Mouse (Mus musculus) heart, embryonic 11.5 days (tissue): ENCODE results near the gene Cmss1. TPM values are rescaled to one million over a fixed set of nuclear protein-coding genes. Genes with fewer than 3 reads are reported as not detected.

Experiments used
- ATAC-seq: fragments of 200-750 bp; cut with Nextera tagmentation; replicated peaks from 2 replicates; pipeline ENCODE4 v1.8.0; 2017; ENCODE audit warnings: moderate library complexity; ENCODE audit not compliant: insufficient number of reproducible peaks, low FRiP score, low TSS enrichment
- H3K27ac ChIP-seq: fragments of 300-500 bp; sonication (generic); 2 replicates; pipeline ENCODE4 v1.5.1; 2014; ENCODE audit warnings: mild to moderate bottlenecking, low read depth, low read length
- H3K27me3 ChIP-seq: fragments of 300-500 bp; sonication (generic); 2 replicates; pipeline ENCODE4 v1.6.1; 2014; ENCODE audit warnings: mild to moderate bottlenecking, low read length, mixed read lengths; ENCODE audit not compliant: control insufficient read depth, insufficient read depth
- H3K36me3 ChIP-seq: fragments of 300-500 bp; sonication (generic); 2 replicates; pipeline ENCODE4 v1.6.1; 2014; ENCODE audit warnings: mild to moderate bottlenecking, low read length, moderate library complexity, mixed read lengths; ENCODE audit not compliant: control insufficient read depth, insufficient read depth
- H3K4me1 ChIP-seq: fragments of 300-500 bp; sonication (generic); 2 replicates; pipeline ENCODE4 v1.6.1; 2014; ENCODE audit warnings: low read length; ENCODE audit not compliant: control insufficient read depth, insufficient read depth
- H3K4me2 ChIP-seq: fragments of 300-500 bp; sonication (generic); 2 replicates; pipeline ENCODE4 v1.6.1; 2014; ENCODE audit warnings: mild to moderate bottlenecking, moderate library complexity
- H3K4me3 ChIP-seq: fragments of 300-500 bp; sonication (generic); 2 replicates; pipeline ENCODE4 v1.5.1; 2014; ENCODE audit warnings: low read depth, low read length
- H3K9ac ChIP-seq: fragments of 300-500 bp; sonication (generic); 2 replicates; pipeline ENCODE4 v1.6.1; 2014; ENCODE audit warnings: mild to moderate bottlenecking, low read depth, low read length, moderate library complexity
- H3K9me3 ChIP-seq: fragments of 300-500 bp; sonication (generic); replicated peaks from 2 replicates; pipeline ENCODE4 v1.6.1; 2016; ENCODE audit warnings: low read length; ENCODE audit not compliant: control insufficient read depth
- WGBS: fragments of 180-500 bp; shearing (Covaris S2); extraction: QIAGEN DNeasy Blood & Tissue Kit; methylation state at CpG from one replicate; pipeline ENCODE4 v1.1.7; 2014; ENCODE audit not compliant: insufficient replicate concordance; 5-methylcytosine and 5-hydroxymethylcytosine counted together
- polyA plus RNA-seq: library from polyadenylated mRNA; unstranded; fragments of >200 nt; fragmentation: Nextera tagmentation; extraction: Ambion mirVana; gene quantifications from 2 replicates; pipeline ENCODE4 v1.2.1, GENCODE M21; 2014

Gene Cmss1
- polyA plus RNA-seq, 1 experiment from 2014 or later, result 36.6 TPM

GRCm38 (mm10) chr16:57269751-57270150 is 336.9 kb downstream of the Cmss1 start:
- 89% methylated on average over 13 of the region's 13 CpGs for WGBS
- no peak for ATAC-seq

GRCm38 (mm10) chr16:57268058-57268841 is 338.4 kb downstream of the Cmss1 start:
- Histone ChIP-seq H3K4me2 (no peak overlapping the region), H3K9ac (no peak overlapping the region), H3K27ac (no peak overlapping the region), H3K9me3 (no peaks in the 10 kb centered on the region), H3K27me3 (no peaks in the 10 kb centered on the region), H3K4me1 (0 out of 2 replicates have a peak, but pooled peaks cover 3% of the 10 kb centered on the region), H3K4me3 (no peak overlapping the region), H3K36me3 (no peaks in the 10 kb centered on the region)
- ATAC-seq, result no peak
- WGBS, result 83% methylated on average over 14 of the region's 14 CpGs

More at GRCm38 (mm10) chr16:57269751-57270150, 336.9 kb downstream of the Cmss1 start:
- 0 out of 2 replicates have a peak, but pooled peaks cover 3% of the 10 kb centered on the region for H3K4me1 ChIP-seq
- no peaks in the 10 kb centered on the region for H3K27me3 ChIP-seq
- H3K9ac ChIP-seq, result no peak overlapping the region
- H3K9me3 ChIP-seq, result no peaks in the 10 kb centered on the region
- no peak overlapping the region for H3K4me3 ChIP-seq
- no peak overlapping the region for H3K4me2 ChIP-seq
- no peaks in the 10 kb centered on the region for H3K36me3 ChIP-seq
- H3K27ac ChIP-seq, result no peak overlapping the region

GRCm38 (mm10) chr16:57267068-57267467 is 339.6 kb downstream of the Cmss1 start:
- WGBS, result 7% methylated on average over 1 of the region's 1 CpGs
- H3K9ac ChIP-seq, result no peak overlapping the region
- H3K36me3 ChIP-seq, result no peaks in the 10 kb centered on the region
- H3K27me3 ChIP-seq, result no peaks in the 10 kb centered on the region
- no peak overlapping the region for H3K4me3 ChIP-seq
- no peak for ATAC-seq
- no peaks in the 10 kb centered on the region for H3K9me3 ChIP-seq
- 0 out of 2 replicates have a peak, but pooled peaks cover 3% of the 10 kb centered on the region for H3K4me1 ChIP-seq
- H3K4me2 ChIP-seq, result no peak overlapping the region
- no peak overlapping the region for H3K27ac ChIP-seq

- H3K4me3 ChIP-seq, result no peak overlapping the region
- no peaks in the 10 kb centered on the region for H3K27me3 ChIP-seq
- no peak for ATAC-seq
- no peaks in the 10 kb centered on the region for H3K9me3 ChIP-seq
- WGBS, result 81% methylated on average over 10 of the region's 10 CpGs
- no peak overlapping the region for H3K9ac ChIP-seq
- no peaks in the 10 kb centered on the region for H3K36me3 ChIP-seq
- no peak overlapping the region for H3K27ac ChIP-seq
- H3K4me2 ChIP-seq, result no peak overlapping the region
- H3K4me1 ChIP-seq, result no peaks in the 10 kb centered on the region
Measured at GRCm38 (mm10) chr16:57260152-57260551, 346.5 kb downstream of the Cmss1 start.

GRCm38 (mm10) chr16:57259356-57260083 is 347.1 kb downstream of the Cmss1 start:
- WGBS, result 84% methylated on average over 13 of the region's 13 CpGs
- Histone ChIP-seq H3K4me3 (no peak overlapping the region), H3K4me2 (no peak overlapping the region), H3K27ac (no peak overlapping the region), H3K4me1 (no peaks in the 10 kb centered on the region), H3K27me3 (no peaks in the 10 kb centered on the region), H3K9ac (no peak overlapping the region), H3K36me3 (no peaks in the 10 kb centered on the region), H3K9me3 (no peaks in the 10 kb centered on the region)
- ATAC-seq, result no peak

Other genes with a start within 250 kb of the Cmss1 start
- 1.7 and 1.8 TPM in 2 replicates for gene Col8a1, start 147.9 kb upstream of the Cmss1 start, polyA plus RNA-seq